Mouse (Mus musculus) kidney, postnatal 14 days (tissue): ENCODE measurements at regions not wholly inside any gene's neighbourhood (a gene's known extent, or its start where the extent isn't known, plus 50 kb on each side); places are given as distances from the start of the nearest gene placed in this dataset.

Experiments
- DNase-seq: peaks from one replicate; pipeline ENCODE4 v3.0.0; 2022; ENCODE audit warnings: mixed read lengths

DNA sequence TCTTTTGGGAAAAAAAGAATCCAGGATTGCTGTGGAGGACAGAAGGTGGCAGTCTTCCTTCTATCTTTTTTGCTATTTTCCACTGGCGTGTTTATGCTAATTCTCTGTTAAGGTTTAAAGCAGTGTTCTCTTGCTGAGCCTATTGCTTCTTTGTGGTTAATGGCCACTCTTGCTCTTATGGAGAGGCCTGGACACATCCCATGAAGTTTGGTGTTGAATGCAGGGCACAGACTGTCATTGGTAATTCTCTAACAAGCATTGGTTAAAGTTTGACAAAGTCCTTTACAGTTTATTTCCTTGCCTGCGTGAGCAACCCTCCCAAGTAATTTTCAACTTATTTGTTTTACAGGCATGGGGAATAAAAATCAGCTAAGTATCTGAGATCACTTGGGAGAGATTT is 165.1 kb upstream of the Pdcd1 start:
- no peak for DNase-seq

DNA sequence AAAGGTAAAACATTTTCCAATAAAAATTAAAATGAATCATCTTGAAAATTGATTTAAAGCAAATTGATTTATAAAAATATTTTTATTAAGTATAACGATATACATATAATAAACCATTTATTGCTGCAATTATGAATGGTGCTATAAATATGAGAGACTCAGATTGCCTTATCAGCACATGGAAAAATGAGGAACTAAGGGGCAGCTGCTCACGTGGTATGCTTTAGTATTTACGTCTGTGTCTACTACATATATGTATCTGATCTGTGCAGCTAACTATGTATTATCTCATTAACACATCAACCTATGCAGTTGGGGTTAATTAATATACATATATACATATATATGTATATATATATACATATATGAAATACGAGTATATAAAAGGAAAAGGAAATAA is 156.6 kb upstream of the Pdcd1 start:
- no peak for DNase-seq

DNA sequence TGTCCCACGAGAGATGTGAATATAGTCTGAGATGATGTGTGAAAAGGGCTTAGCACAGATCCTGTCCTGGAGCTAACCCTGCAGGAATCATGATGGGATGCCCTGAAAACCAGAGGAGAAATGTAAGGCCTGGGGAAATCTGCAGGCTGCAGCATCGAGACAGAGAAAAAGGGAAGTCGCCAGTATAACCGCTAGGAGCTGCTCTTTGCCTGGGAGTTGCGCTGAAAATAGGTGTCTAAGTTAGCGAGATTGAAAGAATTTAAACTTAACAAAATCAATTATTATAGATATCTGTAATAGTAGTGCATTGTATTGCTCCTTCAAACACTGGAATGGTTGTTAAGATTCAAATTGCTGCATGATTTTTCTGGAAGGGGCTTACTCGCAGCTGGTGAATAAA is 155.5 kb upstream of the Pdcd1 start:
- no peak for DNase-seq

GRCm38 (mm10) chr1:94203281-94203680 is 150.9 kb upstream of the Pdcd1 start:
- no peak for DNase-seq

- no peak for DNase-seq
Measured at GRCm38 (mm10) chr1:94183876-94184275, 131.5 kb upstream of the Pdcd1 start.

DNA sequence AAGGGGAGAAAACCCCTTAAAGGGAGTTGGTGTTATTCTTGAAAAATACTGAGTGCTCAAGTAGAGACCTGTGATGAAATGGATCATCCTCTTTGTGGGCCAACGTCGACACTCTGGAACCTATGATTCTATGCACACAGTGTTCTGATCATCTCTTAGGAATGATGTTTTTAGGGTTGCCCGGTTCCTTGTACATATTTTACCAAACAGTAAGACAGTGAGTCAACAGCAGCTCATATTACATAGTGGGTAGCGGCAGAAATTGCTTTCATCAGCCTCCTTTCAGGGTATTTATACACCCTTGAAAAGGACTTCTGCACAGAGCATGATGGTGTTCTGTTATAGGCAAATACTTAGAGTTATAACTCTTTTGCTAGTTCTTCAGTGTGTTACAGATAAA is 97.6 kb upstream of the Pdcd1 start:
- no peak for DNase-seq

- peak; percentile 1 for DNase-seq
Measured at GRCm38 (mm10) chr1:94147015-94147414, 94.7 kb upstream of the Pdcd1 start.

- DNase-seq: no peak
Measured at GRCm38 (mm10) chr1:94140518-94140917, 88.2 kb upstream of the Pdcd1 start.

GRCm38 (mm10) chr1:94139445-94140062 is 87.2 kb upstream of the Pdcd1 start:
- DNase-seq: no peak

GRCm38 (mm10) chr1:94136731-94137130 is 84.4 kb upstream of the Pdcd1 start:
- no peak for DNase-seq
